Mouse (Mus musculus) liver, adult 2 months (tissue): ENCODE data around the gene Cipc.
A peak's percentile ranks its signal among the peaks of the same experiment; 100 is the strongest.

Source experiments
- CTCF ChIP-seq: fragments of 200-500 bp; IDR thresholded peaks from 2 replicates; pipeline ENCODE4 v1.5.1; 2011; ENCODE audit warnings: low read depth, low read length, control low read depth
- POLR2A ChIP-seq: fragments of 200-500 bp; IDR thresholded peaks from 2 replicates; pipeline ENCODE4 v1.6.1; 2011; ENCODE audit warnings: low read length, control low read depth; ENCODE audit not compliant: insufficient read depth; ENCODE audit errors: extremely low read depth

DNA sequence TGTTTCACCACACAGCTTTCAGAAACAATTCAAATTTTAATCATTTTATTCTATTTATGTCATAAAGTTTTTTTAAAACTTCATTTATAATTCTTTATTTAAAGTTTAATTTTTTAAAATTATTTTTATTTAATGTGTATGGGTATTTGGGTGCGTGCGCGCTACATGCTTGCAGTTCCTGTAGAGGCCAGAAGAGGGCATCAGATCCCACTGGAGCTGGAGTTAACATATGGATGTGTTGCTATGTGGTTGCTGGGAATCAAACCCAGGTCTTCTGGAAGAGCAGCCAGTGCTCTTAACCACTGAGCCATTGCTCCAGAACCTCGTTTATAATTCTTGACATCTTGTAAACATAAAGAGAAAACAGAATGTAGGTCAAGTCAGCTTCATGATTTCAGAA, 51.9 kb downstream of the Cipc start:
- no peak for TF ChIP-seq POLR2A
- TF ChIP-seq CTCF: peak; percentile 34; the same call in 1 of the 2 replicates
